Mouse (Mus musculus): ENCODE measurements around the gene Senp2. TPM values are rescaled to one million over a fixed set of nuclear protein-coding genes. Genes with fewer than 3 reads are reported as not detected.
A peak's percentile ranks its signal among the peaks of the same experiment; 100 is the strongest.
"Not testable (repeated sequence)": the region's sequence is repeated elsewhere in the genome, so short reads cannot be mapped to it uniquely, and the experiment has no call there.

Senp2 gene
- total RNA-seq (2014; fragmentation: Nextera tagmentation), result 37.0 and 40.1 TPM in 2 replicates
- 30.1 and 44.9 TPM in 2 replicates for total RNA-seq (2017)

- ATAC-seq (replicated peaks; ENCODE audit: poor library complexity, severe bottlenecking), result peak; percentile 98
Measured at GRCm38 (mm10) chr16:22009099-22009584, at the start of gene Senp2. Senp2 (plus strand) TSS chr16:22009484.

DNA sequence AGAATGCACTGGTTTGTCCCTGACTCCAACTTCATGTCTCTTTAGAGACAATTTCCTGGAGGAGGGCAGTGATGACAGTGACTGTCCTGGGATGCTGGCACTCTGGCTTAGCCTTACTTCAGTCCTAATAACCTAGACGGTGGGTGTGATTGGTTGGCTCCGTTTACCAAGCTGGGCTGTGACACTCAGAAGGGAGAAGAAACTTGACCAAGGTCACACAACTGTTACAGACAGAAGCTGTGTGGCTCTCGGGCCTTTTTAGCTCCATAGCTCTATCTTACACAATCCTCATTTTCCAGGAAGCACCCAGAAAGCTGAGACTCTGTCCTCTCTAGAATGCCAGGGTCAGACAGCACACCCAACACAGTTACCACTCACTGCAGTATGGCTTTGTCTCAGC lies 43.7 kb upstream of the Senp2 start:
- no peak for ATAC-seq (replicated peaks; ENCODE audit: poor library complexity, severe bottlenecking)

GRCm38 (mm10) chr16:21969874-21970273 lies 39.4 kb upstream of the Senp2 start:
- ATAC-seq (replicated peaks; ENCODE audit: poor library complexity, severe bottlenecking), result no peak

DNA sequence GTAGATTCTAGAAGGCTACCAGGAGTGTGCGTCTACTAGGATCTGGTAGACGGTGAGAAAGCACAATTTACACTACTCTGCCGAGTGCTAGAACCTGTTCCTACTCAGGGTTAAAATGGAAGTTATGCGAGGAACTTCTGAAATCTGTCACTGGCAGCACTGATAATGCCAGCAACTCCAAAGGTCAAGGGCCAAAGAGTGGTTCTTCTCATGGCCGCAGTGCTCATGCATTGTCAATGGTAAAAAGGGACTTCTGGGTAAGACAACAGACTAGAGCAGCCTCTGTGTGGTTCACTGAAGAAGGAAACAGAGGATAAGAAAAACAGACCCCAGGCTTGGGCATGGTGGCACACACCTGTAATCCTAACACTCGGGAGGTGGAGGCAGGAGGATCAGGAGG lies 38.7 kb upstream of the Senp2 start:
- ATAC-seq (replicated peaks; ENCODE audit: poor library complexity, severe bottlenecking), result no peak

DNA sequence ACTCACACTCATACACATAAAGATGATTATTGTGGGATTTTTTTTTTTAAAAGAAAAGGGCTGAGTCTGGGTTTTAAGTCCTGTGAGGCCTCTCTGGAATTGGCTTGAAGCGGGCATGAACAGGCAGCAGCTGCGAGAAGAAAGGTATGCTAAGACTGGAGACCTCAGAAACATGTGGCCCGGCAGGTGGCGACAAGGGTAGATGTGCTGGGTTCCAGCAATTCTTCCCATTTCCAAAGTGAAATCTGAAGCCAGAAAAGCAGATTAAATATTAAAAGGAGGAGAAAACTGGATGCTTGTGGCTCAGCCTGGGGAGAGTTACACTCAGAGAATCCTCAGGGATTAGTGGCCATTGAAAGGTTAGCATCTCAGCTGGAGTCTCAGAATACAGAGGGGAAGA lies 37.8 kb upstream of the Senp2 start:
- ATAC-seq (replicated peaks; ENCODE audit: poor library complexity, severe bottlenecking), result no peak

DNA sequence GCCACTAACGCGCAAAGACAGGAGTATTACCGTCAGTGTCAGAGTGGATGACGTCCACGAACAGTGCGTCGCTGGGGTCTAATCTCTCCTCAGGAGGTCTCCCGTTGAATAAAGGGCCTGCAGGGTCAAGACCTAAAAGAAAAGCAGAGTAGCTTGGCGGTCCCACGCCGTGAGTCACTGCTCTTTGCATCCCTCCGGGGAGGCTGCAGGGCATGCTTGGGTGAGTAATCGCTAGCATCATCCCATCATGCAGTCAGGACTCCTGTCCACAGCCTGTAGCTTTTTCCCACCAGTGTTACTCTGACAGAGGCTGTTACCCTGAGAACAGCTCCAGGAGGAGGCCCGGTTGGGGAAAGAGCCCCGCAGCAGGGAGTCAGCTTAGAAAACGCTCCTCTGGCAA lies 33.1 kb upstream of the Senp2 start:
- no peak for ATAC-seq (replicated peaks; ENCODE audit: poor library complexity, severe bottlenecking)

DNA sequence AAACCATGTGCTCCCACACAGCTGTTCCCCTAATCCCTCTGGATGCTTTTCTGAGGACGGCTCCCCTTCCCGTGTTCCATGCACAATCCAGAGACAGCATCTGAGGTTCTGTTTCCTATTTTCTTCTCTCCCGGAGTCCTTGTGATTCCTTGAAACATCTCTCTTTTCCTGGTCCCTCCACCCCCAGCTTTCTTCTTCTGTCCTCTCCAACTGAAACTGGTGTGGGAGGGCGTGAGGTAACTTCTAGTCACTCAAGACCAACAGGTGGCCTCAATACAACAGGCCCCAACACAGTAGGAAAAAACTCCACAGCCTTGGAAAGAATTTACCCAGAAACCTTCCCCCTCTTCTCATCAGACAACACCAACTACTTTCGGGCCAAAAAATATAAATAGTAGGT lies 31.9 kb upstream of the Senp2 start:
- no peak for ATAC-seq (replicated peaks; ENCODE audit: poor library complexity, severe bottlenecking)

DNA sequence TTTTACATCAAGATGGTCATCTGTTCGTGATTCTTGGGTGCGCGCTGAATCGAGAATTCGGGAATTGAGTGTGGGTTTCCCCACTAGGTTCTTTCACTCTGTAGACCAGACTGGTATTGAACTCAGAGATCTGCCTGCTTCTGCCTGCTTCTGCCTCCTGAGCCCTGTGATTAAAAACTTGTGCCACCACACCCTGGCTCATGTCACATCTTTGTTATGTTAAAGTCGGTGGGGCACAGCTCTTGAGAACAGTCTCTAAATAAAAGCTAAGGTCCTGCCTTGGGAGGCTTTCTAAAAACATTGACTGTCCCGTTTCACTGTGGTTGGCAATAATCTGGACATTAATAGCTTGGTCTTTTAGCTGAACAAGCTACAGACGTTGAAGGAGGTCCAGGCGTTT lies 26.1 kb upstream of the Senp2 start:
- no peak for ATAC-seq (replicated peaks; ENCODE audit: poor library complexity, severe bottlenecking)

DNA sequence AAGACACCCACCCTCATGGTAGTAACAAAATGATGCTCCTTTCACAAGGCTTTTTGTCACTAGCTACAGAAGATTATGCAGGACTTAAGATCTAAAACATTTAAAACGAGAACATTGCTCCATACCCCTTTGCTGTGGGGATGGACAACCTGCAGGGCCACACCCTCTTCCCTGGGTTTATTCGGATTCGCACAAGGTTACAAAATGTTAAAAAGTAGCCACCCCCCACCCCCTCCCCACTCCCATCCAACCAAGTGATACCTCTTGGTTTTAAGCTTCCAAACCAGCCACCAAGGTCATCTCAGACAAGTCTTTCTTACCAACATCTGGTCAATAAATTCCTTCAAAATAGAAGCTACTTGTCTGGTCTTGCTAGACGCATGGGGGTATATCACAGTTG lies 25.7 kb upstream of the Senp2 start:
- ATAC-seq (replicated peaks; ENCODE audit: poor library complexity, severe bottlenecking), result no peak

DNA sequence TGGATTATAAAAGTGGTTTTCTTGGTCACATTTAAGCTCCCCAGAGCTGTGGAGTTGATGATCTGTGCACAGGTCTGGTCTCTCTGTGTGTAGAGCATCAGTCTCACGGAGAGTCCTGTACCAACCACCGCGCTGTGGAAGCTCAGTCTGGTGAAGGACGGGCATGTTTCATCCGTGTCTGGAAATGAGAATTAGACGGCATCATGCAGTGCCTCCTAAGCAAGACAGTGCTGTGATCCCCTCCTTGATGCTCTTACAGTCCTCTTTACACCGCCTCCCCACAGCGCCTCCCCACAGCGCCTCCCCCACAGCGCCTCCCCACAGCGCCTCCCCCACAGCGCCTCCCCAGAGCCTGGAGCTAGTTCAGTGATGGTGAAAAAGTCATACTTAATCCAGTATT lies 25.2 kb upstream of the Senp2 start:
- no peak for ATAC-seq (replicated peaks; ENCODE audit: poor library complexity, severe bottlenecking)

DNA sequence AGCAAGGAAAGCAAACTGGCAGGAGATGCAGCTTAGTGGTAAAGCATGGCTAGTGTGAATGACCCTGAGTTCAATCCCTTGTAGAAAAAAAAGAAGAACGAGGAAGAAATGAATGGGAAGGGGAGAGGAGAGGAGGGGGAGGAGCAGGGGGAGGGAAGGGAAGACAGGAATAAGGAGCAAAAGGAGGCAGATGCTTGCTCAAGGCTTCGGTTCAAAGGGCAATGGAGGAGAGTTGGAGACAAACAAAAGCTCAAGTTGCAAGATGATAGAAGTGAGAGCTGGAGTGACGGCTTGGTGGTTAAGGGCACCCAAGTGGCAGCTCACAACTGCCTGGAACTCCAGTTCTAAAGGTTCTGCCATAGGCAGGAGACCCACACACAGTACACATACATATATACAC lies 23.1 kb upstream of the Senp2 start:
- ATAC-seq (replicated peaks; ENCODE audit: poor library complexity, severe bottlenecking), result no peak

GRCm38 (mm10) chr16:21987956-21988355 lies 21.3 kb upstream of the Senp2 start:
- no peak for ATAC-seq (replicated peaks; ENCODE audit: poor library complexity, severe bottlenecking)

DNA sequence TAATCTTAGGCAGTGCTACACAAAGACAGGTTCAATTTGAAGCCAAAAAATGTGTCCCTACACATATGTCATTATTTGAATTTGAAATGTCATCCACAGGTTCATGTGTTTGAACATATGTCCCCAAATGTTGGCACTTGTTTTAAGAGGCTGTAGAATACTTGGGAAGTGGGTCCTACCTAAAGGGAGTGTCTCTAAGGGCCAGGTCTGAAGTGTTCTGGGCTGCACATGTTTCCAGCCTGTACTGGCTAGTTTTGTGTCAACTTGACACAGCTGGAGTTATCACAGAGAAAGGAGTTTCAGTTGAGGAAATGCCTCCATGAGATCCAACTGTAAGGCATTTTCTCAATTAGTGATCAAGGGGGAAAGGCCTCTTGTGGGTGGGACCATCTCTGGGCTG lies 18.4 kb upstream of the Senp2 start:
- not testable (repeated sequence) for ATAC-seq (replicated peaks; ENCODE audit: poor library complexity, severe bottlenecking)

DNA sequence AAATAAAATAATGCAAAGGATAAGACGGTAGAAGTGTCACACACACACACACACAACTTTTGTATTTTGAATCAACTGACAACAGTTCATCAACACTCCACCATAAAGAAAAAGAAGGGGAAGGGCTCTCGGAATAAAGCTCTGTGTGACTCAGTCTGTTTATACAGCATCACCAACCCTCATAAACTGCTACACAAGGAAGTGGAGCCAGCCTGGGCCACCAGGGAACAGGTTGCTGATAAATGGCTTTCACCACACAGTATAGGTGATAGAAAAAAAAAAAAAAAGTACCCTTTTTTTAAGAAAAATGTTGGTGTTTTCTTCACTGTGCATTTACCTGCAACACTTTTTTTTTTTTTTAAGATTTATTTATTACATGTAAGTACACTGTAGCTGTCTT lies 17.5 kb upstream of the Senp2 start:
- ATAC-seq (replicated peaks; ENCODE audit: poor library complexity, severe bottlenecking), result no peak

- peak; percentile 91 for ATAC-seq (replicated peaks; ENCODE audit: poor library complexity, severe bottlenecking)
Measured at GRCm38 (mm10) chr16:21995304-21995703, 14.0 kb upstream of the Senp2 start, which contains the start of gene Liph. Liph (minus strand) TSS chr16:21995663.

GRCm38 (mm10) chr16:21996402-21996801 lies 12.9 kb upstream of the Senp2 start:
- no peak for ATAC-seq (replicated peaks; ENCODE audit: poor library complexity, severe bottlenecking)

- ATAC-seq (replicated peaks; ENCODE audit: poor library complexity, severe bottlenecking), result no peak
Measured at GRCm38 (mm10) chr16:21996881-21997641, 12.2 kb upstream of the Senp2 start.

- 0 out of 2 replicates have a peak, but pooled peaks have one; percentile 28 for ATAC-seq (replicated peaks; ENCODE audit: poor library complexity, severe bottlenecking)
Measured at GRCm38 (mm10) chr16:21998061-21998460, 11.2 kb upstream of the Senp2 start.

DNA sequence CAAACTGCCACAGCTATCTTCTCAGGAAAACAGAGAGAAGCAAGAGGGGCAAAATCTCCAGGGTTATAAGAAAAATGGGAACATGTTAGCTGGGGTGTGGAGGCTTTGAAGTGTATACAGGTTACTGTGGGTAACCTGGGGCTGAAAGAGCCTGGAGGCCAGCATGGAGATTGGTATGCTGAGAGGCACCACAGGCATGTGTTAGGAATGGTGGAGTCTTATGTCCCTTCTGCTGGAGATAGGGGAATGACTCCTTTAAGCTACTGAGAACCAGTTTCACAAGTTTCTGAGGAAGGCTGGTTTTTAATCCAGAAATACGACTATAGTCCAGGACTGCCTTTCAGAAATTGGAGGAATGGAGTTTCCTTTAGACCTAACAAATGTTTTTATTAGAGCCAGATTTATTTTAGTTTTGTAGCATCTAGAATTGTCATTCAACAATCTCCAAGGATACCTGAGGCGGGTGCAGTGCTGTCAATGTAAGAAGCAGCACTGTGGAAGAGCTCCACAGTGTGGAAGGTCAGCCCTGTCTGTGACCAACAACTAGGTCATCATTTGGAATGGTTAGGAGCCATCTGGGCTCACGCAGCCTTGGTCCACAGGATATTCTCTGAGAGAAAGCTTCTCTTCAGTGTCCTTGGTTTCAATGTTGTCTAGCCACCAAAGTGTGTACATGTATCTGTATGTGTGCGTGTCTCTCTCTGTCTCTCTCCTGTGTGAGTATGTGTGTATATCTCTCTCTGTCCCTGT lies 9.2 kb upstream of the Senp2 start:
- no peak for ATAC-seq (replicated peaks; ENCODE audit: poor library complexity, severe bottlenecking)

DNA sequence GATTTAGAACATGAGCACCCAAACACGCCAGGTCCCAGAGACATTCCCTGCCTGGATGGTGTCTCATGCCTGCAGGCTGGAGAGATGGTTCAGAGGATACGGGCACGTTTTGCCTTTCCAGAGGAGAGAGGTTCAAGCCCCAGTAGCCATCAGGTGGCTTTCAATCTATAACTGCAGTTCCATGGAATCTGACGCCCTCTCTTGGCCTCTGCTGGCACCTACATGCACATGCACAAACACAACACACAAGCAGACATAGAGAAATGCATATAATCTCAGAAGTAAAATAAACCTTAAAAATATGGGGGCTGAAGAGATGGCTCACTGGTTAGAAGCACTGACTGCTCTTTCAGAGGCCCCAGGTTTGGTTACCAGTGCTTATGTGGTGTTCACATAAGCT lies 8.1 kb upstream of the Senp2 start:
- ATAC-seq (replicated peaks; ENCODE audit: poor library complexity, severe bottlenecking), result no peak

DNA sequence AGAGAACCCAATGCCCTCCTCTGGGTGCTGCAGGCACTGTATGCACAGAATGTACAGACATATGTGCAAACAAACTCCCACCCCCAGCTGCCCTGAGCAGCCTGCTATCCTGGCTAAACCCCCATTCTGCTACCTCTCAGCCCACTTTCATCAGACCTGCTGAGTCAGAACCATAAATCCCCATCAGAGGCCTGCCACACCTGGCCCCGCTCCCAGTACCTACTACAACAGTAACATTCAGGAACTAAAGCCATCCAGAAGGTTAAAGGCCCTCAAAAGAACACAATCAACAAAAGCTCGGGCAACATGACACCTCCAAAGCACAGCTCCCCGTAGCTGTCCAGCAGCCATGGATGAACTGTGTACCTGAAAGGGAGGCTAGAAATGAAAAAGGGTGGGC lies 7.7 kb upstream of the Senp2 start:
- ATAC-seq (replicated peaks; ENCODE audit: poor library complexity, severe bottlenecking), result no peak

DNA sequence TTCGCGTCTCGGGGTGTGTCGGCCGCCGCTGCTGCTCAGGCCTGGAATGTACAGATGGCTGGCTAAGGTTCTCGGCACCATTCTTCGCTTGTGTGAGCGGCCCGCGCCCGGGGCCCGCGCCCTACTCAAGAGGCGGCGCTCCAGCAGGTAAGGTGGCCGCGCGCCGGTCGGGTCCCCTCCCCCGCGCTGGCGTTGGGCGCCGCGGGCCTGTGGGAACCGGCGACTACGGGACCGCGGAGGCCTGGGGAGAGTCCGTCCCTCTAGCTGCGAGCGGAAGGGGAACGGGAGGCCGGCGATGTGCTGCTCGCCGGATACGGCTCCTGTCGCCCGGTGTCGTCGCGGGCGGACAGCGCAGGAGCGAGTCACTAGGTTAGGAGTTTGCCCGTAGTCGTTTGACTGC lies 312 bp downstream of the Senp2 start:
- peak; percentile 38 for ATAC-seq (replicated peaks; ENCODE audit: poor library complexity, severe bottlenecking)
